Mouse (Mus musculus): ENCODE results near the gene Ccdc155. TPM values are rescaled to one million over a fixed set of nuclear protein-coding genes. Genes with fewer than 3 reads are reported as not detected.
A peak's percentile ranks its signal among the peaks of the same experiment; 100 is the strongest.
"Not testable (repeated sequence)": the region's sequence is repeated elsewhere in the genome, so short reads cannot be mapped to it uniquely, and the experiment has no call there.

The Ccdc155 gene
- polyA plus RNA-seq, 1 experiment from 2014 or later: 0.07 TPM

GRCm38 (mm10) chr7:45174567-45175280, 30.0 kb downstream of the Ccdc155 start:
- H3K36me3 ChIP-seq: no peaks in the 10 kb centered on the region
- peaks cover 14% of the 10 kb centered on the region for H3K9me3 ChIP-seq (replicated peaks)
- ATAC-seq (ENCODE audit: low read depth) (no peak), DNase-seq (no peak)
- H3K9ac ChIP-seq: no peak overlapping the region; the same call in 1 of the 2 replicates
- H3K27me3 ChIP-seq: peaks cover 93% of the 10 kb centered on the region
- H3K4me1 ChIP-seq (replicated peaks): peaks cover 5% of the 10 kb centered on the region; the same call in 1 of the 2 replicates
- WGBS (ENCODE audit: insufficient replicate concordance): 5% methylated on average over 29 of the region's 29 CpGs
- H3K4me3 ChIP-seq (replicated peaks): no peak overlapping the region
- H3K27ac ChIP-seq: no peak overlapping the region
- H3K4me2 ChIP-seq: no peak overlapping the region

GRCm38 (mm10) chr7:45173772-45174171, 30.9 kb downstream of the Ccdc155 start:
- not testable (repeated sequence) for DNase-seq; H3K9ac ChIP-seq; H3K4me2 ChIP-seq; H3K27ac ChIP-seq; H3K4me3 ChIP-seq (replicated peaks); H3K36me3 ChIP-seq; ATAC-seq (ENCODE audit: low read depth); H3K4me1 ChIP-seq (replicated peaks)
- Histone ChIP-seq H3K27me3 (peaks cover 93% of the 10 kb centered on the region), H3K9me3 (replicated peaks) (peaks cover 23% of the 10 kb centered on the region)
- 25% methylated on average over 1 of the region's 1 CpGs for WGBS (ENCODE audit: insufficient replicate concordance)

- peaks cover 93% of the 10 kb centered on the region for H3K27me3 ChIP-seq
- WGBS (ENCODE audit: insufficient replicate concordance): 48% methylated on average over 7 of the region's 7 CpGs
- no peak for ATAC-seq (ENCODE audit: low read depth)
- DNase-seq: peak; percentile 32
- H3K4me1 ChIP-seq (replicated peaks): peaks cover 5% of the 10 kb centered on the region; the same call in 1 of the 2 replicates
- no peak overlapping the region for H3K27ac ChIP-seq
- H3K9ac ChIP-seq: no peak overlapping the region
- H3K4me2 ChIP-seq: no peak overlapping the region
- H3K4me3 ChIP-seq (replicated peaks): no peak overlapping the region
- H3K36me3 ChIP-seq: no peaks in the 10 kb centered on the region
- H3K9me3 ChIP-seq (replicated peaks): peaks cover 27% of the 10 kb centered on the region
Measured at GRCm38 (mm10) chr7:45172974-45173373, 31.7 kb downstream of the Ccdc155 start.

GRCm38 (mm10) chr7:45169495-45169894, 35.2 kb downstream of the Ccdc155 start:
- no peak overlapping the region for H3K4me3 ChIP-seq (replicated peaks)
- 71% methylated on average over 3 of the region's 3 CpGs for WGBS (ENCODE audit: insufficient replicate concordance)
- no peaks in the 10 kb centered on the region for H3K4me1 ChIP-seq (replicated peaks)
- no peak overlapping the region for H3K27ac ChIP-seq
- DNase-seq (no peak), ATAC-seq (ENCODE audit: low read depth) (no peak)
- no peak overlapping the region for H3K4me2 ChIP-seq
- peaks cover 93% of the 10 kb centered on the region for H3K27me3 ChIP-seq
- no peak overlapping the region for H3K9ac ChIP-seq
- H3K9me3 ChIP-seq (replicated peaks): peaks cover 27% of the 10 kb centered on the region
- no peaks in the 10 kb centered on the region for H3K36me3 ChIP-seq

- DNase-seq: no peak
- H3K9ac ChIP-seq: no peak overlapping the region
- no peak overlapping the region for H3K4me2 ChIP-seq
- WGBS (ENCODE audit: insufficient replicate concordance): 7% methylated on average over 24 of the region's 24 CpGs
- H3K9me3 ChIP-seq (replicated peaks): peaks cover 27% of the 10 kb centered on the region
- no peaks in the 10 kb centered on the region for H3K36me3 ChIP-seq
- peaks cover 94% of the 10 kb centered on the region for H3K27me3 ChIP-seq
- no peak for ATAC-seq (ENCODE audit: low read depth)
- H3K27ac ChIP-seq: no peak overlapping the region
- H3K4me3 ChIP-seq (replicated peaks): no peak overlapping the region
- H3K4me1 ChIP-seq (replicated peaks): peaks cover 6% of the 10 kb centered on the region
Measured at GRCm38 (mm10) chr7:45168656-45169055, 36.0 kb downstream of the Ccdc155 start.

- Histone ChIP-seq H3K27ac (no peak overlapping the region), H3K4me3 (replicated peaks) (no peak overlapping the region), H3K9me3 (replicated peaks) (peaks cover 25% of the 10 kb centered on the region), H3K36me3 (no peaks in the 10 kb centered on the region), H3K4me2 (no peak overlapping the region), H3K4me1 (replicated peaks) (peaks cover 8% of the 10 kb centered on the region), H3K9ac (no peak overlapping the region), H3K27me3 (peaks cover 97% of the 10 kb centered on the region)
- 6% methylated on average over 19 of the region's 19 CpGs for WGBS (ENCODE audit: insufficient replicate concordance)
- ATAC-seq (ENCODE audit: low read depth) (no peak), DNase-seq (no peak)
Measured at GRCm38 (mm10) chr7:45167761-45168445, 36.8 kb downstream of the Ccdc155 start.

- Histone ChIP-seq H3K36me3 (no peaks in the 10 kb centered on the region), H3K4me1 (replicated peaks) (peaks cover 16% of the 10 kb centered on the region), H3K4me3 (replicated peaks) (no peak overlapping the region), H3K27me3 (peaks cover 97% of the 10 kb centered on the region), H3K9ac (no peak overlapping the region), H3K4me2 (no peak overlapping the region), H3K9me3 (replicated peaks) (peaks cover 19% of the 10 kb centered on the region), H3K27ac (no peak overlapping the region)
- ATAC-seq (ENCODE audit: low read depth): no peak
- WGBS (ENCODE audit: insufficient replicate concordance): 16% methylated on average over 10 of the region's 10 CpGs
- no peak for DNase-seq
Measured at GRCm38 (mm10) chr7:45166950-45167401, 37.7 kb downstream of the Ccdc155 start.

- H3K36me3 ChIP-seq: peaks cover 2% of the 10 kb centered on the region; the same call in 1 of the 2 replicates
- no peak overlapping the region for H3K4me3 ChIP-seq (replicated peaks)
- no peak overlapping the region for H3K27ac ChIP-seq
- H3K27me3 ChIP-seq: peaks cover 85% of the 10 kb centered on the region
- no peak for DNase-seq
- peaks cover 20% of the 10 kb centered on the region for H3K4me1 ChIP-seq (replicated peaks)
- H3K9ac ChIP-seq: no peak overlapping the region
- peaks cover 19% of the 10 kb centered on the region for H3K9me3 ChIP-seq (replicated peaks)
- H3K4me2 ChIP-seq: no peak overlapping the region
- WGBS (ENCODE audit: insufficient replicate concordance): 40% methylated on average over 11 of the region's 11 CpGs
- ATAC-seq (ENCODE audit: low read depth): no peak
Measured at GRCm38 (mm10) chr7:45165701-45166100, 39.0 kb downstream of the Ccdc155 start.

- no peak overlapping the region for H3K4me2 ChIP-seq
- no peak overlapping the region for H3K9ac ChIP-seq
- H3K27ac ChIP-seq: no peak overlapping the region
- H3K27me3 ChIP-seq: peaks cover 76% of the 10 kb centered on the region
- peaks cover 20% of the 10 kb centered on the region for H3K4me1 ChIP-seq (replicated peaks)
- H3K9me3 ChIP-seq (replicated peaks): peaks cover 14% of the 10 kb centered on the region
- ATAC-seq (ENCODE audit: low read depth) (no peak), DNase-seq (no peak)
- 50% methylated on average over 5 of the region's 5 CpGs for WGBS (ENCODE audit: insufficient replicate concordance)
- H3K4me3 ChIP-seq (replicated peaks): no peak overlapping the region
- H3K36me3 ChIP-seq: peaks cover 10% of the 10 kb centered on the region; the same call in 1 of the 2 replicates
Measured at GRCm38 (mm10) chr7:45164833-45165232, 39.9 kb downstream of the Ccdc155 start.

GRCm38 (mm10) chr7:45163735-45164490, 40.8 kb downstream of the Ccdc155 start, which contains the start of gene Slc17a7:
Gene Slc17a7 (plus strand): TSS chr7:45163949.
- DNase-seq: peak; percentile 40
- 2% methylated on average over 38 of the region's 41 CpGs for WGBS (ENCODE audit: insufficient replicate concordance)

More at GRCm38 (mm10) chr7:45163735-45164490, 40.8 kb downstream of the Ccdc155 start, which contains the start of gene Slc17a7:
- Histone ChIP-seq H3K36me3 (peaks cover 19% of the 10 kb centered on the region; the same call in 1 of the 2 replicates), H3K27me3 (peaks cover 67% of the 10 kb centered on the region), H3K4me2 (peak within 1 kb of the TSS; percentile 72), H3K27ac (no peak within 1 kb of the TSS), H3K9ac (peak within 1 kb of the TSS; percentile 53), H3K4me1 (replicated peaks) (peaks cover 20% of the 10 kb centered on the region), H3K9me3 (replicated peaks) (peaks cover 5% of the 10 kb centered on the region; the same call in 1 of the 2 replicates), H3K4me3 (replicated peaks) (peak within 1 kb of the TSS; percentile 59)
- peak; percentile 35; the same call in 1 of the 2 replicates for ATAC-seq (ENCODE audit: low read depth)
